Mouse (Mus musculus) ES-E14 (cell line): ENCODE measurements around the gene Pcx. TPM values are rescaled to one million over a fixed set of nuclear protein-coding genes. Genes with fewer than 3 reads are reported as not detected.

Source experiments
- DNase-seq: peaks from one replicate; pipeline ENCODE4 v3.0.0-alpha.2; 2013; ENCODE audit warnings: low read depth, low spot score
- H3K27ac ChIP-seq: 2 replicates; pipeline ENCODE4 v1.5.1; 2012; ENCODE audit warnings: low read depth, mild to moderate bottlenecking, low read length, moderate library complexity, mixed read lengths; ENCODE audit not compliant: poor library complexity, insufficient read depth, severe bottlenecking
- H3K36me3 ChIP-seq: 2 replicates; pipeline ENCODE4 v1.6.1; 2012; ENCODE audit warnings: mild to moderate bottlenecking, low read length, moderate library complexity, mixed read lengths; ENCODE audit not compliant: control insufficient read depth, poor library complexity, insufficient read depth, severe bottlenecking
- H3K4me1 ChIP-seq, 2 experiments: fragments of 150-350 bp in 1 of 2; sonication (generic) in 1 of 2; 2 replicates each; pipeline ENCODE4 v1.6.1; 2012; ENCODE audit warnings: low read length in 2 of 2, mild to moderate bottlenecking in 1 of 2, mixed read lengths in 1 of 2; ENCODE audit not compliant: control insufficient read depth in 2 of 2, insufficient read depth in 2 of 2, poor library complexity in 1 of 2
- H3K4me3 ChIP-seq, 2 experiments: fragments of 150-350 bp in 1 of 2; sonication (generic) in 1 of 2; 2 replicates each; pipeline ENCODE4 v1.5.1; 2012; ENCODE audit warnings: low read length in 2 of 2, low read depth in 1 of 2, mild to moderate bottlenecking in 1 of 2, mixed read lengths in 1 of 2; ENCODE audit not compliant: insufficient read depth in 1 of 2, poor library complexity in 1 of 2, severe bottlenecking in 1 of 2
- H3K9ac ChIP-seq: 2 replicates; pipeline ENCODE4 v1.6.1; 2012; ENCODE audit warnings: low read depth, mild to moderate bottlenecking, low read length, mixed read lengths; ENCODE audit not compliant: poor library complexity, insufficient read depth, severe bottlenecking
- H3K9me3 ChIP-seq: fragments of 150-350 bp; sonication (generic); 2 replicates; pipeline ENCODE4 v1.6.1; 2012; ENCODE audit warnings: low read depth, mild to moderate bottlenecking, low read length; ENCODE audit not compliant: control insufficient read depth, insufficient read depth
- CHD2 ChIP-seq: IDR thresholded peaks from 2 replicates; pipeline ENCODE4 v1.6.1; 2014; ENCODE audit warnings: mild to moderate bottlenecking, low read depth, low read length, inconsistent platforms
- HCFC1 ChIP-seq: IDR thresholded peaks from 2 replicates; pipeline ENCODE4 v1.6.1; 2012; ENCODE audit warnings: low read length, inconsistent platforms, borderline replicate concordance; ENCODE audit not compliant: insufficient read depth
- MAFK ChIP-seq: IDR thresholded peaks from 2 replicates; pipeline ENCODE4 v1.6.1; 2014; ENCODE audit warnings: mild to moderate bottlenecking, low read depth, low read length, inconsistent platforms; ENCODE audit not compliant: insufficient read depth
- ZC3H11A ChIP-seq: IDR thresholded peaks from 2 replicates; pipeline ENCODE4 v1.6.1; 2012; ENCODE audit warnings: low read depth, mild to moderate bottlenecking, inconsistent platforms, low read length, borderline replicate concordance
- ZNF384 ChIP-seq: IDR thresholded peaks from 2 replicates; pipeline ENCODE4 v1.6.1; 2012; ENCODE audit warnings: low read depth, low read length, inconsistent platforms
- in situ Hi-C, 2 experiments: fragments of 600-800 bp; cut with MboI; formaldehyde crosslinking; loops; one replicate each; pipeline ENCODE4 v1.15.1; 2025; ENCODE audit warnings: low sequenced_read_pairs in 2 of 2, inconsistent platforms in 1 of 2; ENCODE audit not compliant: unreplicated experiment in 2 of 2
- total RNA-seq: library from RNA; depleted of rRNA; stranded (reverse); fragments of 300-350 nt; gene quantifications from 2 replicates; pipeline ENCODE4 v1.2.3, GENCODE M21; 2012; rRNA removed

The Pcx gene
- total RNA-seq: 35.6 and 44.6 TPM in 2 replicates

DNA sequence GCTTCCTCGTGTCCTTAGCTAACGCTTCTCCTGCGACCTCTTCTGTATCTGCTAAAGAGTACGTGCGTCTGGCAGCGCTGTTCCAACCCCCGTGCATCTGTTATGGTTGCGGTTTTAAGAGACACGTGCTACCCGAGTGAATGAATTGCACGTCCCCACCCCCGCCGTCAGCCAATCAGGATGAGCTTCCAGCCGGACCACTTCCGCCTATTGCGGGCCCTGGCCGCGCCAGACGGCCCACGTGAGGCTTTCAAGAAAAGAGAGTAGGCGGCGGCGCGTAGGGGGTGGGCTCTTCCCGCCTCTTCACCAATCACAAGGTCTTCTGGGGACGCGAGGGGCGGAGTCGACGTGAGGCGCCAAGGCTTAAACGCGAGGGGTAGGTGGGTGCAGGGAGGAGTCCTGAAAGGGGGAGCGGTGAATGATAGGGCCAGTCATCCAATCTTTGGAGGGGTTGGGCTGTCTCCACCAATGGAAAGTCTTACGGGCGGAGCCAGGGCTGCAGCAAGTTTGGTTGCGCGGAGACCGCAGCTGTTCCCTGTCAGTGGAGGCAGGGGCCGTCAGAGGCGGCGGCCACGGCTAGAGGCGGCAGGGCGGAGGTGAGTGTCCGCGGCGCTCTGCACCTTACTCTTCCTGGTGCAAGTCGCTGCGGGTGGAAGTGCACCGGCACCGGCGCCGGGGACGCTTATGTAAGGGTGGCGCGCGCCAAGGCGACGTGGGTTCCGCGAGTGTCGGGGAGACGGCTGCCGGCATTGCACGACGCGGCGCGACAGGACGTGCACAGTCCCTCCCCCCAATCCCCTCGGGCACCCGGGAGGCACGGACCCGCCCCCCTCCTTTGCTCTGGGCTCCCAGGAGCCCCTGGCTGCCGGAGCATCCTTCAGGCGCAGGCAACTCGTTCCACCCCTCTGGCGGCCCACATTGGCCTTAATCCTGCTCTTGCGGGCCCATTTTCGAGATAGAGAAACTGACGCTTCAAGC, at the start of gene Pcx:
Gene Pcx, plus strand, starts transcription at position 487 of the 978 bp plus-strand sequence.
- DNase-seq: peak; percentile 100
- TF ChIP-seq HCFC1: peak; percentile 37; the same call in 1 of the 2 replicates
- no peak for TF ChIP-seq ZNF384
- TF ChIP-seq CHD2: peak; percentile 83
- no peaks in the 10 kb centered on the region for H3K36me3 ChIP-seq
- in situ Hi-C loops: no loop called here
- H3K4me1 ChIP-seq: 0 out of 4 replicates have a peak, but pooled peaks cover 0 to 2% of the 10 kb centered on the region in 2 experiments
- peak within 1 kb of the TSS; percentile 67 for H3K9ac ChIP-seq
- peak within 1 kb of the TSS; percentile 73 to 87 for H3K4me3 ChIP-seq
- no peaks in the 10 kb centered on the region for H3K9me3 ChIP-seq
- no peak within 1 kb of the TSS for H3K27ac ChIP-seq

DNA sequence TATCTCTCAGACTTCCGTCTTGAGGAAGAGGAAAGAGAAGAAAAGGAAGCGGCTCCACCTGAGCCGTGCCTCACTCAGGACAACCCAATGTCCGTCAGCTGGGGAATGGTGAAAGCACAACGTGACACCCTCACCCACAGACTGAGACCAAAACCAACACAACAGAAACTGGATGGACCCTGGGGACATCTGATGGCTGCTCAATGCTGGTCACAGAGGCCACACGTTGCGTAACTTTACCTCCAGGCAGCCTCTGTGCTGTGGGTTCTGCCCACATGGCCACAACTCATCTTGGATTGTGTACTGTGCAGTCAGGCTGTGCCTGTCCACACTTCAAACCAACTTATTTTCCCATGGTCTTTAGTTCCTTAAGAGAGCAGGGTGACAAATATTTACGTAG, 48.3 kb upstream of the Pcx start:
- Histone ChIP-seq H3K4me3 (no peak overlapping the region), H3K9ac (no peak overlapping the region), H3K4me1 (no peaks in the 10 kb centered on the region), H3K9me3 (no peaks in the 10 kb centered on the region), H3K27ac (no peak overlapping the region), H3K36me3 (no peaks in the 10 kb centered on the region)
- DNase-seq: no peak
- in situ Hi-C loops: no loop called here
- TF ChIP-seq ZC3H11A (no peak), MAFK (no peak), ZNF384 (no peak), HCFC1 (no peak), CHD2 (no peak)

DNA sequence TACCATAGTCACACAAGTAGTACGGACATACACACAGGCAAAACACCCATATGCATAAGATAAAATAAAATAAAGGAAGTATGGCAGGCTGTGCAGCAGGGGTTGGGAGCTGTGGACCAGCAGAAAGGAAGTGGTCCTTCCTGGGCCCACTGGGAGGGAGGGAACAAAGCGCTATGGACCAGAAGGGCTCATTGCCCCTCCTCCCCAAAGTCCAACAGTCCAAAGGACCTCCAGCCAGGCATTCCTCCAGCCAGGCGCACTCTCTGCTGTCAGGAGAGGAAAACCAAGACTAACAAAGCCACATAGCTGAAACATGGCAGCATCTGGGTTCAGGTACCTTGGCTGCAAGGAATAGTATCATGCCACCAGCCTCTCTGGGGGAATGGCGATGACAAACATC, 45.6 kb upstream of the Pcx start:
- TF ChIP-seq ZC3H11A (no peak), CHD2 (no peak), MAFK (no peak), HCFC1 (no peak), ZNF384 (no peak)
- DNase-seq: no peak
- no peak overlapping the region for H3K9ac ChIP-seq
- in situ Hi-C loops: no loop called here
- no peaks in the 10 kb centered on the region for H3K9me3 ChIP-seq
- H3K27ac ChIP-seq: no peak overlapping the region
- no peak overlapping the region for H3K4me3 ChIP-seq
- no peaks in the 10 kb centered on the region for H3K4me1 ChIP-seq
- H3K36me3 ChIP-seq: no peaks in the 10 kb centered on the region

DNA sequence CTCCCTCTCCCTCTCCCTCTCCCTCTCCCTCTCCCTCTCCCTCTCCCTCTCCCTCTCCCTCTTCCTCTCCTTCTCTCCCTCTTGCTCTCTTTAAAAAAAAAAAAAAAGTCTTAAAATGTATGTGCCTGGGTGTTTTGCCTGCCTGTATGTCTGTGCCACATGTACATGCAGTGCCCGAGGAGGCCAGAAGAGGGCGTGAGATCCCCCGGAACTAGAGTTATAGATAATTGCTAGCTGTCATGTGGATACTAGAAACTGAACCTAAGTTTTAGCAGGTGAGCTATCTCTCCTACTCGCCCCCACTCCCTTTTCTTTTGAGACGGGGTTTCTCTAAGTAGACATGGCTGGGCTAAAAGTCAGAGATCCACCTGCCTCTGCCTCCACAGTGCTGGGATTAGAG, 41.9 kb upstream of the Pcx start:
- no peaks in the 10 kb centered on the region for H3K9me3 ChIP-seq
- no peak overlapping the region for H3K9ac ChIP-seq
- in situ Hi-C loops: no loop called here
- no peak overlapping the region for H3K4me3 ChIP-seq
- no peaks in the 10 kb centered on the region for H3K36me3 ChIP-seq
- TF ChIP-seq ZC3H11A: no peak
- TF ChIP-seq ZNF384: 0 out of 2 replicates have a peak, but pooled peaks have one; percentile 43
- no peak overlapping the region for H3K27ac ChIP-seq
- DNase-seq: peak; percentile 38
- no peaks in the 10 kb centered on the region for H3K4me1 ChIP-seq

DNA sequence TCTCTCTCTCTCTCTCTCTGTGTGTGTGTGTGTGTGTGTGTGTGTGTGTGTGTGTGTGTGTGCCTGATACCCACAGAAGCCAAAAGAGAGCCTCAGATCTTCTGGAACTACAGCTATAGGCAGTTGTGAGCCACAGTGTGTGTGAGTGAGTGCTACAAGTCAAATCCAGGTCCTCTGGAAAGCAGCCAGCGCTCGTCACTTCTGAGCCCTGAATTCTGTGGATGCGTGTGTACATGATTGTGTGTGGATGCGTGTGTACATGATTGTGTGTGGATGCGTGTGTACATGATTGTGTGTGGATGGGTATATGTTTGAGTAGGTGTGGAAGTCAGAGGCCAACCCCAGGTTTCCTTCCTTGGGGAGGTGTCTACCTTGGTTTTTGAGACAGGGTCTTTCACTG, 36.7 kb upstream of the Pcx start:
- no peaks in the 10 kb centered on the region for H3K9me3 ChIP-seq
- in situ Hi-C loops: no loop called here
- no peak overlapping the region for H3K4me3 ChIP-seq
- no peak overlapping the region for H3K27ac ChIP-seq
- no peak overlapping the region for H3K9ac ChIP-seq
- no peaks in the 10 kb centered on the region for H3K36me3 ChIP-seq
- TF ChIP-seq MAFK (no peak), HCFC1 (no peak), CHD2 (no peak), ZNF384 (no peak), ZC3H11A (no peak)
- peaks cover 0 to 2% of the 10 kb centered on the region in 2 experiments; a peak in 1 of 4 replicates for H3K4me1 ChIP-seq
- no peak for DNase-seq
